Mouse (Mus musculus) megakaryocyte progenitor cell, adult 5-6 weeks (primary cell): ENCODE data around the gene Inafm2. TPM values are rescaled to one million over a fixed set of nuclear protein-coding genes. Genes with fewer than 3 reads are reported as not detected.

ENCODE experiments used
- ATAC-seq: replicated peaks from 2 replicates; pipeline ENCODE4 v1.8.0; 2016; ENCODE audit warnings: mild to moderate bottlenecking, moderate TSS enrichment, inconsistent platforms; ENCODE audit not compliant: poor library complexity
- total RNA-seq, 2 experiments: library from RNA; stranded (forward) in 1 of 2; stranded (reverse) in 1 of 2; fragments of 157-497, 149-512 nt in 1 of 2; fragments of 200-1000 nt in 1 of 2; gene quantifications; 2 replicates each; pipeline versions ENCODE4 v1.2.3 to v1.2.4; 2015 to 2017

Gene Inafm2
- total RNA-seq, 2 experiments from 2014 or later: 17.9 to 27.9 TPM

DNA sequence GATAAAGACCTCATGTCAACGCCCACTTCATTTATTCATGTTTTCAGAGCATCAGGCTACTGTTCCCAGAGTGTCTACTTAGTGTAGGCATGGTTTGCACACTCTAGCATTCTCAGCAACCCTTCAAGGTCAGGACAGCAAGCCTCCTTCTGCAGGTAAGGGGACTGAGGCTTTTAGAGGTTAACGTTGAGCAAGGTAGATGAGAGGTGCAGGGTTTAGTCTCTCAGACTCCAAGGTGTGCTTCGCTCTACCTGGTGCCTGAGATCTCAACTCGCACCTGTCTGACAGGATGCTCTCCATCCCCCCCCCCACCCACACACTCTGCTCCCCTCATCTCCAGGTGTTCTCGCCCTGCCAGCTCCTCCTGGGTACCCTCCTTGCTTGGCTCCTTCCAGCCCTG lies 8.6 kb downstream of the Inafm2 start:
- ATAC-seq: no peak

DNA sequence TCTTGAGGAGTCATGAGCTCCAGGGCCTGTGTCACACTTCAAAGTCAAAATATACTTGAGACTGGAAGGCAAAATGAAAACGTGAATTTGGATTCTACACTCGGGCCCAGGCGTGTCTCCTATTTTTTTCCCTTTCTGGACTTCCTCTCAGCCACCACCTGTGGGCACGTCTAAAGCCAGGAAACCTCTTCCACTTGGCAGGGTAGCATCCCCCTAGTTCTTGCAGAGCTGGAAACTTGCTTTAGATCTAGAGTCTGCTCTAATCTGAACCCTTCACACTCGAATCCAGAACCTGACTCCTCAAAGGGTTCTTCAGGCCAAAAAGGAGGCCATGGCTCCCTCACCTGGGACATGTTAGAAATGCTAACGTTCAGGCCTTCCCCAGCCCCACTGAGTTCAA lies 9.8 kb downstream of the Inafm2 start:
- ATAC-seq: no peak

DNA sequence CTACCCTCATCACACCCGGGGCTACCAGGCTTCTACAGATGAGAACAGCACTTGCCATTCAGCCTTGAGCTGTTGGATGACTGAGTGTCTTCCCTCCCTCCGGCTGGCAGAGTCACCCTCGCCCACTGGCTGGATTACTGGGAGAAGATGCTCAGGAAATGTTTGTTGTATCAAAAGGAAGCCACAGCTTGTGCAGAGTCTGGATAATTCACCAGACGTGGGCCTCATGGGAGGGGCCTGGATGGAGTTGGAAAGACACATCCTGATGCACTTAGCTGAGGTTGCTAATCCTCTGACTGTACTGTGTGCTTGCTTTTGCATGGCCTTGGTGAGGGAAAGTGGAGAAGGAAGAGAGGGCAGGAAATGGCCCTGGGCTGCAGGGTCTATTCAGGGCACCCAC lies 10.5 kb downstream of the Inafm2 start:
- ATAC-seq: no peak

DNA sequence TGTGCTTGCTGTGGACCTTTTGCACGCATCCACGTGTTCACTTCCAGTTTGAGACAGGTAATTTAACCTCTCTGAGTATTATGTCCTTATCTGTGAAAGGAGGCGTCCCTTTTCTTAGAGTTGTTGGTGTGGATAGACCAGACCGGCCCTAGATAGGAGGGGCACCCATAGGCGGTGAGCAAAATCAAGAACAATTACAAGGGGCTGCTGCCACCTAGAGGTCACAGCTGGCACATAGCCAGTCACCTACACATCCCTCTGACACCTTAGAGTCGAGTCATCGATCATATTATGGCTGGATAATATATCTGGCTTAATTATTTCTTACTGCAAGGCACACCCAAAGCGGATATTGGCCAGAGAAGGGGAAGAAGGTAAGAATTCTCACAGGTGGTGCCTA lies 14.3 kb downstream of the Inafm2 start:
- peak; percentile 68 for ATAC-seq

DNA sequence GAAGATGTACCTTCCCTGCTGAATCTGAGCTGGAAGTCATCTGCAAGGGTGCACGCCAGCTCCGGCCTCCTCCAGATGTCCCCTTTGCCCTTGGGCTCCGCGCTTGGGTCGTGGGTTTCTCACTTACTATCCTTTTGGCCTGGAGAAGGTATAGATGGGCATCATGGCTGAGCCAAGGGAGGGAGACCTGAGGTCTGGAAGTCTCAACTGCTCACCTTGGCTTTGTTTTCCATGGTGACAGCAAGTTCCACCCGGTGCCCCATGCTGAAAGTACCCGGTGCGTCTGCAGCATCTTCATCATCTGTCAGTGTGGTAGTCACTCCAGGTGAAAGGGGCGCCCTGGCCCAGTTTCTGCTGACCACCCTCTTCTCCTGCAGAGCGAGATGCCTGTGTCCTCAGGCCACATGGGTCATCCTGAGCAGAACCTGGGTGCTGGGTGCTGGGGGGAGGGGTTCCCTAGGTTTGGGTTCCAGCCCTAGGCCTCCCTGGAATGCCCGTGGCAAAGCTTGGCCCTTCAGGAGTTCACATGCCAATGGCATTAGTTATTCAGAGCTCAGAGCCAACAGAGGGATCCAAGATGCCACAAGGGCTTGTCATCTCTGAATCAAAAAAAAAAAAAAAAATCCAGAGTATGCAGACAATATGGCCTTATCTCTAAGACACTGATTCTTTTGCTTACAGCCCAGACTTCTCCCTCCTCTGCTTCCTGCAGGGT lies 14.9 kb downstream of the Inafm2 start:
- no peak for ATAC-seq

DNA sequence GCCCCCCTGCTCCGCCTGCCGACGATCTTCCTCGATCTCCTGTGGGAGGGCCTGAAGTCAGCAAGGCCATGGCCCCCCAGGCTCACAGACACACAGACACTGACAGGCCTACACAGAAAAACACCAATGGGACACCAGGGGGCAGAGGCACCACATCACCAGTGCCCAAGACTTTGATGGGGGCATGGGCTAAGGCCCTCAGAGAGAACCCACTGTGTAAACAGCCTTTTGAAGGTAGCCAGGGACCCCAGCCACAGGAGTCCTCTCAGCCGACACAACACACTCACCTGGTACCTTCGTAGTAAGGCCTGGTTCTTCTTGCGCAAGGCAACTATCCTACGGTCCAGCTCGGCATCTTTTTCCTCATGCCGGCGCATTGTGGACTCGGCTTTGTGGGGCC lies 15.8 kb downstream of the Inafm2 start:
- no peak for ATAC-seq

DNA sequence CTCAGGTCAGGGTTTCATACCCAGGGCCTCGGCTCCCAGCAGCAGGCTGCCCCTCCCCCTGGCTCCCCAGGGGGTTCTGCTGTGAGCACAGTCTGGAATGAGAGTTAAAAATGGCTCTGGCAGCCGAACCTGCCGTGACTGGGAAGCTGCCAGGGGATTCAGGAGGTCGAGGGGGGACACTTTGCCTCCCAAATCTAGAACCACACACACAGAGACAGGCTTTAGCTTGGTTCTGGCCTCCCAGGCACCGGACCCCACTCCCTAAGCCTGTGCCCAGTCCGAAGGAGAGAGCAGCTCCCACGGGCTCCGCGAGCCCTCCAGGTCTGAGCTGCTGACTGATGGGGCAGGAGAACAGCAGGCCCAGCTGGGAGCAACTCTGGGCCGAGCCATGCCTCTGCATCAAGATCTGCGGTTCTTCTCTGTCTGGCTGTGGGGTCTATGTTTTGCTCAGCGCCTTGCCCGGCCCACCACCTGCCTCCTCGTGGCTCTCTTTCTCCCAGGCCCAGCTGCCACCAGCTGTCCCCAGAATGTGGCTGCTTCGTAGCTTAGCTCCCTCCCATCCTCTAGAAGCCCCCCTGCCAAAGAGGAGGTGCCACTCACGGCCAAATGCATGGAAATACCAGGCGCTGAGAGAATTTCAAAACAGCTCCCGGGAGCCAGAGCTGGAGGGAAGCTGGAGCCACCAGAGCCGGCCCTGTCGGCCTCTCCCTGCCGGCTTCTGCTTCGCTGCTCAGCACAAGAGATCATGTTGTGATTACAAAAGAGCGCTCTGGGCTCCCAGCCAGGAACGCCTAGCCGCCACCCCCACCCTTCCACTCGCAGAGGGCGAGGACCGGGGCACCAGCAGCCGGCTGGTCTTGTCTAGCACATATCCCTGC lies 16.6 kb downstream of the Inafm2 start, which contains the start of gene Ccdc9b:
TSS of gene Ccdc9b (minus strand) at position 756 of the 878 bp plus-strand sequence.
- ATAC-seq: peak; percentile 76

DNA sequence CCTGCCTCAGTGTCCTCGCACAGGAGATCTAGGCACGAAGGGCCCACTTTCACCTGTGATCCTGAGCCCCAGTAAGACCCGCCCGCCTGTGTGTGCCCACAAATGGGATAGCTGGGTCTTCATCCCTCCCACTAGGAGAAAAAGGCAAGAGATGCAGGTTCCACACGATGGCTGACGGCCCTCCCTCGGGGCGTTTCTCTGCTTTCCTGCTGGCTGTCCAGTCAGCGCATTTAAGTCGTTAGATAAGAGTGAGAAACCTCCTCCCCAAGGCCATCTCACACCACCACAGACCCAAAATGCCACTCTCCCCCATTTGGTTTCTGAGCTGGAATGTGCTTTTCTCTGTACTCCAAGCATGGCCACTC lies 17.2 kb downstream of the Inafm2 start:
- ATAC-seq: peak; percentile 21

DNA sequence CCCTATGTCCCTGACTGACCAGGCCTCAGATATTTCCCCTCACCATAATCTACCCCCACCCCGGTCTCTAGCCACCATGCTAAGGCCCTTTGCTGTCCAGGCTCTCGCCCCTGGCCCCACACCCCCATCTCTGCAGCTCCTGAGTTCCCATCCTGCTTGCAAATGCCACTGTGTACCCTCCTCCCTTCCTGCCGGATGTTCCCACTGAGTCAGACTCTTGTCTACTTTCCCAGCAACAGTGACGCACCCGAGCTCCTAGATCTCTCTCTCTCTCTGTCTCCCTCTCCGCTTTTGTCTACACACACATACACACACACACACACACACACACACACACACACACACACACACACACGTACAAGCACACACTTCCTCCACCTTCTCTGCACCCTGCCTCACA lies 17.9 kb downstream of the Inafm2 start:
- ATAC-seq: no peak

DNA sequence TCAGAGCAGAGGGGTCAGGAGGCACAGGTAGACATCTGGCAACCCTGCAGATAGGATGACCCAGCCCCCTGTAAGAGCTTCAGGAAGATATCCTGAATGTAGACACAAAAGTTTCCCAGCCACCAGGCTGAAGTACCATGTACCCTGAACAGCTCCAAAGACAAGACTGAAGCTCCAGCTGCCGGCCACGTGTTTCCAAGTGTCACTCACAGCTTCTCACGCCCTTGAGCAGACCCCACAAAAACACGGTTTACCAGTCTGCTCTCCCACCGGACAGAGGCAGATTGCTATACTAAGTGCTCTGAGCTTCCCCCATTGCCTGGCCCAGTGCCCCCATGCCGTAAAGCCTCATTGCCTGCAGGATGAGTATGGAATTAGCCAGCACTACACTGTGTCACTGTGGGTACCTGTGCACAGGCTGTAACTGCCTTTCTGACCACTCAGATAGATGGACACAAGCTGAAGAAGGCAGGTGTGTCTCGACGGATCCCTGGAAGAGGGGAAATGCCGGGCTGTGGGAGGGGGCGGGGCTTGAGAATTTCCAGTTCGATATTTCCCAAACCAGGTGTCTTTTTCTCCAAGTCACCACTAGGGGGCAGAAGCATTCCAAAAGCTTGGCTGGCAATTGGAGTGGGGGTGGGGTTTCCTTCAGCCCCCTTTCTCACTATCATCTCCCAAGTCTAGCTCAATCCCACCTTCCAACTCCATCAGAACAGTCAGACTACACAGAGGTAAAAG lies 18.7 kb downstream of the Inafm2 start:
- no peak for ATAC-seq

DNA sequence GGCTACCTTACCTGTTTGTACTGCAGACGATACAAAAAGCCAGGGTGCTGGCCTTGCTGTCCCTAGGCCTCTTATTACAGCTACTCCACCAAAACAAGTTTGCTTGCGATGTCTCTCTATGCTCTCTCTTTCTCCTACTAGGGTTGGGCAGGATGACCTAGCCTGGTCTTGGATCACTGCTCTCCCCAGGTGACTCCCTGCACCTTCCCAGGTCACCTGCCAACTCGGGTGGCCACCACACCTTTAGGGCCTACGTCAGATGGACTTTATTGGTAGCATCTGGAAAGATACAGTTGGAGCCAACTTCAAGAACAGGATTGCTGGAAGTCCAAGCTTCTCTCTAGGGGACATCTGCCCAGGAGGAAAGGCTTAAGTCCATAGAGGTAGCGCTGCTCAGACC lies 19.3 kb downstream of the Inafm2 start:
- ATAC-seq: no peak

DNA sequence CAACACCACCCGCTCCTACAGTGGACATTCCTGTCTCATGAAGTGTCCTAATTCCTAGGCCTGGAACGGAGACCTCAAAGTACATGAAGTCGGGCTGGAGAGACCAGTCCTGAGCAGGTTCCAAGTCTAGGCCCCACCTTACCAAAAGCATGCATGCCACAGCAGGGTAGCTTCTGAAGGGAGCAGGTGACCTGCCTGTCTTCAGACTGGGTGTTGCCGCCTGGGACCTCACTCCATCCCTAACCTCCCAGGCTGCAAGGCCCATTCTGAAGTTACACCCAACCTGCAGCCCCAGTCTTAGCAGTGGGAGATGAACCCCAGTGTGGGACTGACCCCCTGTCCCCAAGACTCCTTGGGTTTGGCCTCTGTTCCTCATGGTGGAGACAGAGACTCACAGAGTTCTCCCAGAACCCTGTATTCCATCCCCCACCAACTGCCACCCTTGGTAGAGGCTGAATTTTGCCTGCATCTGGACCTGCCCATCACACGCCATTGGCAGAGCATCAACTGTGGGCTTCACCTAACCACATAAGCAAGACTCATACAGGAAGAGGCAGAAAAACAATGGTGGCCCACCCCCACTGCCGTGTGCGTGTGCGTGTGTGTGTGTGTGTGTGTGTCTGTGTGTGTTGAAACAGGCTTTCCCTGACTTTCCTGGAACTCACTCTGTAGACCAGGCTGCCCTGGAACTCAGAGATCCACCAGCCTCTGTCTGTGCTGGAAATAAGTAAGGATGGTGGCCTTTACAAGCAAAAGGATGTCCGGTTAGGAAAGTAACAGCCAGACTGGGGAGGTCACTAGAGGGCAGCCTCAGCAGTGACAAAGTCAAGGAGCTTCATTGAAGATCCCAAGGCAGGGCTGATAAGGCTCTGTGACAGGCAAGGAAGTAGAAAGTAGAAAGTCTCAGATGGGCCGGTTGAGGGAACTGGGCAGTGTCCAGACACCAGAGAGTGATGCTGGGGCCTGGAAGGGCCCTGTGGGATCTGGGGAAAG lies 20.8 kb downstream of the Inafm2 start:
- ATAC-seq: peak; percentile 29; the same call in 1 of the 2 replicates

DNA sequence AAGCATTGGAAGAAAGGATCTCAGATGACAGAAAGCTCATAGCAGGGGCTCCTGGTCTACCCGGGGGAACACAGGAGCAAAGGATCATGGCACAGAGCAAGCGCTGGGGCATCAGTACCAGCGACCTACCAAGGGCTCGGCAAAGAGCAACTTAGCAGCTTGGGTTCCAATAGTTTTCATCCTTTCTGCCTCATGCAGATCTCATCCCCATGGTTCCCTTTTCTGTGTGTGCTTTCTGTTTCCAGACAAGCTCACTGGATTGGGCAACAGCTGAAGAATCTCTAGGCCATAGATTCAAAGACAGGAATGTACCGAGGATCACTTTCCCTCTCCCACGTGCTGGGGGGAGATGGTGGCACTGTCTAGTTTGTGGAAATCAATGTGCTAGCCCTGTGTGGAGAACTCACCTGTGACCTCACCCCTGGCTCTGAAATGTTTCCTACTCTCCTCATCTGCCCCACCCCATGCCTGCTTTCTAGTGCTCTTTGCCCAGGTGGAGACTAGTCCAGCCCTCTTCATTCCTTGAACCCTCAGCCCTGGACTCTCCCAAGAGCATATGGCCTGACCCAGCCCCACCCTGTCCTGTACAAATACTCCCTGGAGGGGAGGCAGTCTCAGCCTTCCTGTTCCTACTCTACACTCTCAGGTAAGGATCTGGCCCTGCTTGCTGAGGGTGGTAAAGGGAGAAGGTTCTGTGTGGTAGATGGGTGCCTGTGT lies 26.8 kb downstream of the Inafm2 start, which contains the start of gene Phgr1:
TSS of gene Phgr1 (plus strand) at position 612 of the 717 bp plus-strand sequence.
- peak; percentile 37 for ATAC-seq

DNA sequence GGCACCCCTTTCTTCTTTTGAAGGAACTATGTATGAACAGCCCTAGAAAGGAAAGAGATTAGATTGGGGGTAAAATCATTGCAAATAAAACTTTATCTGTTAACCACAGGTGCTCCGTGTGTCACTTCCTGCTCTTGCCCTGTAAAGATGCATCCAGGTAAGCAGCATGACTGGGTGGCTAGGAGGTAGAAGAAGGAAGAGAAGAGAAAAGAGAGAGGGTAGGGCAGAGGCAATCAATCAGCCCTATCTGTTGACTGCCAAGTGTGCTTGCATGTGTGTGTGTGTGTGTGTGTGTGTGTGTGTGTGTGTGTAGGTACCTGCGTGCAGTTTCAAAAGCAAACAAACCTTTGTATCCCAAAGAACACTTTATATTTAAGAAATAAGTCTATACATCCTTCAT lies 29.0 kb downstream of the Inafm2 start:
- ATAC-seq: no peak

DNA sequence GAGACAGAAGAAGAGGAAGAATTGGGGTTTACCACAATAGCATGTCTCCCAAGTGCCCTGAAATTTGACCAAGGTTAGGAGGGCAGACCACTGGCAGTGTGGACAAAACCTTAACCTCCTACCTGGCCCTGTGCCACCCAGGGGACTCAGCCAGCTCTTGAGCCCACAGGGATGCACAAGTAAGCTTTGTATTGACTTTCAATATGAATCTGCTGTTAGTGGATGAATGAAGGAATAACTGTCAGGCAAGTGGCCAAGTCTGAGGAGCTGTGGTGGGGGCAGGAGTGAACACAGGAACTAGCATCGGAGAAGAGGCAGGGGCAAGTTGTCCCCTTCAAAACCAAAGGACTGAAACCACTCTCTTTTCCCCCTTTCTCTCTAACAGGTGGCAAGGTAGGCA lies 29.8 kb downstream of the Inafm2 start:
- ATAC-seq: 0 out of 2 replicates have a peak, but pooled peaks have one; percentile 7

DNA sequence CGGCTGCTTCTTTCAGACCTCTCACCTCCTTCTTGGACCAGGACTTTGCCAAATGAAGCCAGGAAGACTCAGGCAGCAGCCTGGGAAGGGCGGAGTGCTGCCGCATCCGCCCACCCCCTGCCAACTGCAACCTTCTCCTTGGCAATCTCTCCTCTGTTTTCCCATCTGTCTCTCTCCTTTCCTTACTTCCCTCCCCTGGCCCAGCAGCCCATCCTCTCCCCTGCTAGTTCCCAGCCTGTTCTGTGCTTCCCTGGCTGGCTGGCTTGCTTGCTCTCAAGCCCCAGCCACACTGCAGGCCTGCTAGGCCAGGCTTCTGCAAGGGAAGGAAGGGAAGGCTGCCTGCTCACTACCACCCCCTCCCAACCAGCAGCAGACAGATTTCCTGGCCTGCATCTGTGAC lies 30.3 kb downstream of the Inafm2 start:
- ATAC-seq: no peak

DNA sequence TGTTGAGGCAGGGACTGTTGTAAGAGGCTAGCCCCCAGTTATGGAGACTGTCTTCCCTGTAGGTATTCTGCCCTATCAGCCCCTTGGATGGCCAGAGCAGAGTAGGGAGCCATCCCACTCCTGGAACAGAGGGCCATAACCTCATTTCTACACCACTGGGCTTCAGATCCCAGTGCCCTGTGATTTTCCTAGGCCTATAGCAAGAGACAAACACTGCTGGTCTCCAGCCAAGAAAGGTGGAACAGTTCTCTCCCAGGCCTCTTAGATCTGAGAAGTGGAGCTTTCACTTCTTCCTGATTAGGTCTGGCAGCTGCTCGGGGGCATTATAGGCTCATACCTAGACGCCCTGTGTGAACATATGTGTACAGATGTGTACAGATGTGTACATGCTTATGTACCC lies 30.7 kb downstream of the Inafm2 start:
- ATAC-seq: no peak

DNA sequence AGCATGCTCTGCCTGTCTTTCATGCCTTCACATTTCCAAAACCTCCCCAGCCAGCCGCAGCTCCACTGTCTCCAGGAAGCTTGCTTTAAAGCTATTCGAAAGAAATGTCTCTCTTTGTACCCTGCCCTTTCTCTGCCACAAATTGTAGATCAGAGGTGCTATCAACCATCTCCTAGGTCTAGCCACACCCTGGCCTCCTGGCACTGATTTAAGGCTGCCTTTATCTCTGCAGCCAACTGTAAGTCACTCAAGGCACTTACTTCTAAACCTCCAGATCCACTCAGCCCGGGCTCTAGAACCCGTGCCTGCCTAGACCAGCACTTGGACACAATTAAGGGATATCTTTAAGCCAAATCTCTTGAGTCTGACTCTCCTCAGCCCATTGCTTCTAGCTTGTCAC lies 32.9 kb downstream of the Inafm2 start:
- no peak for ATAC-seq

DNA sequence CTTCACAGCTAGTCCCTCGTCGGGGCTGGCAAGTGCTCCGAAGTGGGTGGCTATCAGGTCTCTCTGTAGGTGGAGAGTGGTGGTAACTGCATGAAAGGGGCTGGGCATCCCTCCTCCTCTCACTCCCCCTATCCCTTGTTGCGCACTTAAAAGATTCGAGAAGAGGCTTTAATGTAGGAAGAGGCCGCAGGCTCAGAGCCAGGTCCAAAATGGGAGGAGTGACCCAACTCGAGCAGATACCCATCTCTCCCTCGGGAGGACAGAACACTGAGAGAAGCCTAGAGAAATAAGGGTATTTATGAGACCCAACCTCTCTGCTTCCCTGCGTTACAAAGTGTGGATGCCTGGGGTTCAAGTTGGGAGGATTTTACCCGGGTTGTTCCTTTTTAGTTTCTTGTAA lies 33.5 kb downstream of the Inafm2 start:
- no peak for ATAC-seq
